Mouse (Mus musculus) testis, postnatal 10 days (tissue): Measurements from ENCODE around the gene Tcta.
"Not testable (repeated sequence)": the region's sequence is repeated elsewhere in the genome, so short reads cannot be mapped to it uniquely, and the experiment has no call there.

Source experiments
- DNase-seq: peaks from one replicate; pipeline ENCODE4 v3.0.0; 2021; ENCODE audit warnings: low spot score

The Tcta gene

GRCm38 (mm10) chr9:108317572-108317971 is 11.6 kb upstream of the Tcta start:
- no peak for DNase-seq

GRCm38 (mm10) chr9:108308141-108308540 is 2.2 kb upstream of the Tcta start:
- no peak for DNase-seq

- no peak for DNase-seq
Measured at GRCm38 (mm10) chr9:108307021-108307807, 1.3 kb upstream of the Tcta start.

GRCm38 (mm10) chr9:108306571-108306980 is 616 bp upstream of the Tcta start:
- DNase-seq = peak; percentile 88

GRCm38 (mm10) chr9:108305170-108305569 is 790 bp downstream of the Tcta start:
- DNase-seq = no peak

- no peak for DNase-seq
Measured at GRCm38 (mm10) chr9:108304716-108305115, 1.2 kb downstream of the Tcta start.

GRCm38 (mm10) chr9:108301853-108302252 is 4.1 kb downstream of the Tcta start:
- no peak for DNase-seq

GRCm38 (mm10) chr9:108296453-108297355 is 9.3 kb downstream of the Tcta start, which contains the start of gene Amt:
Gene Amt, plus strand, starts transcription at chr9:108296853.
- DNase-seq = no peak

- no peak for DNase-seq
Measured at GRCm38 (mm10) chr9:108290773-108291172, 15.2 kb downstream of the Tcta start.

- DNase-seq = peak; percentile 87
Measured at GRCm38 (mm10) chr9:108290016-108290750, 15.8 kb downstream of the Tcta start, which contains the start of gene Nicn1. Gene Nicn1, plus strand, starts transcription at chr9:108290429.

GRCm38 (mm10) chr9:108289347-108289746 is 16.6 kb downstream of the Tcta start:
- no peak for DNase-seq

- DNase-seq = not testable (repeated sequence)
Measured at GRCm38 (mm10) chr9:108287526-108288238, 18.3 kb downstream of the Tcta start.

- peak; percentile 85 for DNase-seq
Measured at GRCm38 (mm10) chr9:108284410-108284809, 21.6 kb downstream of the Tcta start.

- DNase-seq = peak; percentile 85
Measured at GRCm38 (mm10) chr9:108280071-108280828, 25.7 kb downstream of the Tcta start.

- peak; percentile 64 for DNase-seq
Measured at GRCm38 (mm10) chr9:108278697-108279450, 27.1 kb downstream of the Tcta start.

- no peak for DNase-seq
Measured at GRCm38 (mm10) chr9:108275331-108275659, 30.7 kb downstream of the Tcta start.

GRCm38 (mm10) chr9:108274476-108275330 is 31.3 kb downstream of the Tcta start:
- DNase-seq = no peak

- DNase-seq = no peak
Measured at GRCm38 (mm10) chr9:108273485-108273884, 32.5 kb downstream of the Tcta start.

- DNase-seq = no peak
Measured at GRCm38 (mm10) chr9:108272691-108273090, 33.3 kb downstream of the Tcta start.
